Mouse (Mus musculus) heart, adult 2 months (tissue): ENCODE measurements around the gene Vegfa.

Experiments
- CTCF ChIP-seq: fragments of 200-600 bp; IDR thresholded peaks from 2 replicates; pipeline ENCODE4 v1.8.1; 2022; ENCODE audit warnings: antibody characterized with exemption, mild to moderate bottlenecking, moderate library complexity
- POLR2A ChIP-seq: fragments of 200-500 bp; IDR thresholded peaks from 2 replicates; pipeline ENCODE4 v1.6.1; 2011; ENCODE audit warnings: mild to moderate bottlenecking, low read depth, low read length, control low read depth; ENCODE audit not compliant: insufficient read depth

- TF ChIP-seq CTCF (no peak), POLR2A (no peak)
Observed at GRCm38 (mm10) chr17:46023572-46023971, 8.6 kb downstream of the Vegfa start.
